Mouse (Mus musculus) cortical plate, adult 2 months (tissue): ENCODE measurements around the gene Itpr1.

ENCODE experiments used
- CTCF ChIP-seq: fragments of 200-500 bp; IDR thresholded peaks from 2 replicates; pipeline ENCODE4 v1.5.1; 2011; ENCODE audit warnings: mild to moderate bottlenecking, control low read depth, low read length; ENCODE audit not compliant: insufficient read depth; ENCODE audit errors: extremely low read depth
- POLR2A ChIP-seq: fragments of 200-500 bp; IDR thresholded peaks from 2 replicates; pipeline ENCODE4 v1.6.1; 2011; ENCODE audit warnings: mild to moderate bottlenecking, low read length, control low read depth; ENCODE audit not compliant: insufficient read depth; ENCODE audit errors: extremely low read depth

GRCm38 (mm10) chr6:108274364-108275084 is 61.6 kb downstream of the Itpr1 start:
- TF ChIP-seq POLR2A = no peak
- TF ChIP-seq CTCF = no peak
